Comparison of ENCODE assay signal across 8 mouse cellular contexts in genomic region chr6:85450697-85451663, GRCm38 (mm10). TPM values are rescaled to one million over a fixed set of nuclear protein-coding genes. Genes with fewer than 3 reads are reported as not detected.
DNase-seq lines count a peak whose midpoint lies in the region; ATAC-seq lines count a peak whose summit lies in the region.

TSS of gene Cct7 (plus strand) at chr6:85451514.

- DNase-seq in NIH3T3 (ENCODE audit: low read depth) = peak; percentile 100
- DNase-seq in cerebellum, postnatal 10 days = peak; percentile 99
- peak; percentile 99 for DNase-seq in frontal cortex, postnatal 10 days (ENCODE audit: low spot score in 2 of 2)
- DNase-seq in layer of hippocampus, postnatal 14 days (ENCODE audit: low spot score in 2 of 2) = peak; percentile 98 to 99
- peak; percentile 99 for DNase-seq in lung, postnatal 14 days
- DNase-seq in retina, adult 2 months (ENCODE audit: low read depth, low spot score) = peak; percentile 98
- peak; percentile 97 to 98 for DNase-seq in thymus, postnatal 36 days

- H3K4me2 ChIP-seq in hindbrain, embryonic 12.5 days (replicated peaks) = peak within 1 kb of the TSS; percentile 83

- H3K9me3 ChIP-seq in hindbrain, embryonic 12.5 days (replicated peaks) = no peaks in the 10 kb centered on the region

- H3K9ac ChIP-seq in hindbrain, embryonic 12.5 days = peak within 1 kb of the TSS; percentile 91

- no peaks in the 10 kb centered on the region for H3K27me3 ChIP-seq in hindbrain, embryonic 12.5 days

- peaks cover 30% of the 10 kb centered on the region for H3K4me1 ChIP-seq in hindbrain, embryonic 12.5 days

- peak; percentile 95 for ATAC-seq in hindbrain, embryonic 12.5 days (ENCODE audit: low FRiP score)

- H3K4me3 ChIP-seq in hindbrain, embryonic 12.5 days = peak within 1 kb of the TSS; percentile 79

- H3K36me3 ChIP-seq in hindbrain, embryonic 12.5 days = peaks cover 18% of the 10 kb centered on the region

- H3K27ac ChIP-seq in hindbrain, embryonic 12.5 days = peak within 1 kb of the TSS; percentile 96

- WGBS in hindbrain, embryonic 12.5 days = 3% methylated on average over 94 of the region's 96 CpGs

RNA-seq across cellular contexts. Expression of gene Cct7, which starts in this region (rescaled TPM):
- 512 and 529 TPM in 2 replicates for polyA plus RNA-seq in hindbrain, embryonic 12.5 days (2016; fragmentation: Nextera tagmentation; extraction: Ambion mirVana)
- 100 to 1,000 TPM; 204 to 218 TPM for total RNA-seq in layer of hippocampus, postnatal 14 days (2021)

Comparison
In these comparisons a context has a peak if more than half of its experiments do, and no peak if none do; other contexts are left out.
1. Peak in every context shown above with its lines: DNase-seq, ATAC-seq, H3K4me3 ChIP-seq and H3K27ac ChIP-seq.